In genomic region chr1:125501964-125502517, GRCm38 (mm10) we compare ENCODE assay signal across 25 mouse cellular contexts. TPM values are rescaled to one million over a fixed set of nuclear protein-coding genes. Genes with fewer than 3 reads are reported as not detected.
A peak's percentile ranks its signal among the peaks of the same experiment; 100 is the strongest.
DNase-seq lines count a peak whose midpoint lies in the region; ATAC-seq and TF ChIP-seq lines count a peak whose summit lies in the region.
"Had no signal": no experiment of that assay in that cellular context is flagged by ENCODE, and none has a peak within 500 bp of the region (broad histone marks: within the 10 kb centered on the region; RNA-seq: fewer than 3 reads in every experiment).

No protein-coding gene starts in this region.

- H3K36me3 ChIP-seq in G1E (replicated peaks): no peaks in the 10 kb centered on the region
- H3K36me3 ChIP-seq in intestine, embryonic 16.5 days (ENCODE audit: control insufficient read depth, insufficient read depth, low read length): no peaks in the 10 kb centered on the region
- H3K36me3 ChIP-seq in small intestine, adult 2 months (ENCODE audit: control insufficient read depth, insufficient read depth, low read length): no peaks in the 10 kb centered on the region
- H3K36me3 ChIP-seq: forebrain, embryonic 10.5 days; heart, embryonic 12.5 days; heart, embryonic 15.5 days; hindbrain, embryonic 10.5 days had no signal

- no peak for DNase-seq in G1E (ENCODE audit: low spot score)
- DNase-seq in thymus, postnatal 36 days: no peak
- DNase-seq in urinary bladder, postnatal 36 days (ENCODE audit: low spot score in 2 of 2): no peak
- no peak for DNase-seq in T-cell, adult 2 months (ENCODE audit: low spot score)
- DNase-seq: adrenal gland, adult 8-10 months; adrenal gland, postnatal 25 days; cerebellum, adult 11-12 months; cerebellum, adult 9-10 months; cerebellum, postnatal 14 days; forebrain, postnatal 0 days; gastrocnemius, postnatal 25 days; heart, adult 18-20 months; heart, postnatal 10 days; heart, postnatal 36 days had no signal

- no peak overlapping the region for H3K4me2 ChIP-seq in intestine, embryonic 16.5 days (ENCODE audit: low read depth, low read length)
- H3K4me2 ChIP-seq: forebrain, embryonic 13.5 days; heart, embryonic 12.5 days; heart, embryonic 15.5 days; hindbrain, embryonic 14.5 days had no signal

- no peaks in the 10 kb centered on the region for H3K9me3 ChIP-seq in G1E (replicated peaks)
- no peaks in the 10 kb centered on the region for H3K9me3 ChIP-seq in intestine, embryonic 16.5 days (ENCODE audit: control insufficient read depth, low read length)
- H3K9me3 ChIP-seq: forebrain, embryonic 10.5 days; forebrain, embryonic 13.5 days; heart, embryonic 12.5 days; heart, embryonic 15.5 days; hindbrain, embryonic 10.5 days had no signal

- peaks cover 7% of the 10 kb centered on the region; the same call in 1 of the 2 replicates for H3K27me3 ChIP-seq in G1E (ENCODE audit: insufficient read depth, low read length)
- H3K27me3 ChIP-seq in intestine, embryonic 16.5 days (replicated peaks; ENCODE audit: control insufficient read depth, insufficient read depth, low read length): no peaks in the 10 kb centered on the region
- H3K27me3 ChIP-seq in small intestine, adult 2 months (ENCODE audit: control insufficient read depth, insufficient read depth, low read length): no peaks in the 10 kb centered on the region
- H3K27me3 ChIP-seq: CH12.LX; forebrain, embryonic 13.5 days; heart, embryonic 12.5 days; heart, embryonic 15.5 days had no signal

- no peak overlapping the region for H3K4me3 ChIP-seq in G1E (ENCODE audit: low read depth, low read length)
- no peak overlapping the region for H3K4me3 ChIP-seq in intestine, embryonic 16.5 days (ENCODE audit: low read length)
- no peak overlapping the region for H3K4me3 ChIP-seq in small intestine, adult 2 months (ENCODE audit: low read depth, low read length)
- H3K4me3 ChIP-seq: forebrain, embryonic 10.5 days; forebrain, embryonic 13.5 days; heart, embryonic 12.5 days; heart, embryonic 15.5 days; hindbrain, embryonic 10.5 days had no signal

- H3K9ac ChIP-seq in intestine, embryonic 16.5 days (ENCODE audit: low read depth, low read length): no peak overlapping the region
- H3K9ac ChIP-seq: forebrain, embryonic 13.5 days; forebrain, postnatal 0 days; heart, embryonic 12.5 days; heart, embryonic 15.5 days; hindbrain, embryonic 14.5 days had no signal

- peak; percentile 62 for ATAC-seq in G1E (ENCODE audit: extremely low read depth, insufficient number of reproducible peaks, low FRiP score, poor library complexity, severe bottlenecking)
- peak; percentile 67 for ATAC-seq in intestine, embryonic 16.5 days
- ATAC-seq: activated CD4-positive, CD25-positive, alpha-beta regulatory T cell, adult 4 months; forebrain, embryonic 13.5 days; forebrain, postnatal 0 days; hindbrain, postnatal 0 days had no signal

- no peak for TF ChIP-seq CTCF in G1E (IDR thresholded peaks at IDR 0.05; ENCODE audit: low read depth, low read length)
- TF ChIP-seq CTCF in small intestine, adult 2 months (IDR thresholded peaks at IDR 0.05; ENCODE audit: extremely low read depth, insufficient read length, insufficient replicate concordance, low read depth, low read length): no peak

- TF ChIP-seq POLR2A in small intestine, adult 2 months (IDR thresholded peaks at IDR 0.05; ENCODE audit: low read depth, low read length): no peak

- peaks cover 5% of the 10 kb centered on the region; the same call in 1 of the 2 replicates for H3K4me1 ChIP-seq in G1E (ENCODE audit: insufficient read depth, low read depth, low read length)
- H3K4me1 ChIP-seq in intestine, embryonic 16.5 days (ENCODE audit: control insufficient read depth, insufficient read depth, low read length): no peaks in the 10 kb centered on the region
- H3K4me1 ChIP-seq in small intestine, adult 2 months (ENCODE audit: control insufficient read depth, insufficient read depth, insufficient read length, low read length): peaks cover 8% of the 10 kb centered on the region; the same call in 1 of the 2 replicates
- H3K4me1 ChIP-seq: forebrain, embryonic 10.5 days; forebrain, embryonic 13.5 days; heart, embryonic 12.5 days; heart, embryonic 15.5 days; hindbrain, embryonic 10.5 days had no signal

- H3K27ac ChIP-seq in intestine, embryonic 16.5 days (ENCODE audit: low read length): no peak overlapping the region
- H3K27ac ChIP-seq in small intestine, adult 2 months (ENCODE audit: insufficient read depth, low read depth, low read length): peak overlapping the region; percentile 79; the same call in 1 of the 2 replicates
- H3K27ac ChIP-seq: forebrain, embryonic 10.5 days; forebrain, embryonic 13.5 days; heart, embryonic 15.5 days; hindbrain, embryonic 10.5 days; hindbrain, embryonic 14.5 days; hindbrain, postnatal 0 days had no signal

- WGBS in intestine, embryonic 16.5 days: 73% methylated on average over 4 of the region's 4 CpGs
- WGBS in small intestine, adult 2 months: 69% methylated on average over 4 of the region's 4 CpGs

RNA-seq across cellular contexts. Expression of gene Slc35f5, which starts 58.4 kb away (rescaled TPM):
- total RNA-seq in G1E (2014; fragmentation: Nextera tagmentation) (24.6 and 26.9 TPM in 2 replicates), G1E (2017) (11.2 and 15.1 TPM in 2 replicates)
- polyA plus RNA-seq in G1E (2012): 1.6 and 1.7 TPM in 2 replicates
- 49.1 and 53.0 TPM in 2 replicates for polyA plus RNA-seq in intestine, embryonic 16.5 days (2015; fragmentation: Nextera tagmentation; extraction: Ambion mirVana)
- polyA plus RNA-seq in small intestine, adult 2 months (2012; rRNA removed): 14.4 and 29.4 TPM in 2 replicates
